Mouse (Mus musculus): Measurements from ENCODE around the gene Gm28041.
"Not testable (repeated sequence)": the region's sequence is repeated elsewhere in the genome, so short reads cannot be mapped to it uniquely, and the experiment has no call there.

Gm28041 gene

DNA sequence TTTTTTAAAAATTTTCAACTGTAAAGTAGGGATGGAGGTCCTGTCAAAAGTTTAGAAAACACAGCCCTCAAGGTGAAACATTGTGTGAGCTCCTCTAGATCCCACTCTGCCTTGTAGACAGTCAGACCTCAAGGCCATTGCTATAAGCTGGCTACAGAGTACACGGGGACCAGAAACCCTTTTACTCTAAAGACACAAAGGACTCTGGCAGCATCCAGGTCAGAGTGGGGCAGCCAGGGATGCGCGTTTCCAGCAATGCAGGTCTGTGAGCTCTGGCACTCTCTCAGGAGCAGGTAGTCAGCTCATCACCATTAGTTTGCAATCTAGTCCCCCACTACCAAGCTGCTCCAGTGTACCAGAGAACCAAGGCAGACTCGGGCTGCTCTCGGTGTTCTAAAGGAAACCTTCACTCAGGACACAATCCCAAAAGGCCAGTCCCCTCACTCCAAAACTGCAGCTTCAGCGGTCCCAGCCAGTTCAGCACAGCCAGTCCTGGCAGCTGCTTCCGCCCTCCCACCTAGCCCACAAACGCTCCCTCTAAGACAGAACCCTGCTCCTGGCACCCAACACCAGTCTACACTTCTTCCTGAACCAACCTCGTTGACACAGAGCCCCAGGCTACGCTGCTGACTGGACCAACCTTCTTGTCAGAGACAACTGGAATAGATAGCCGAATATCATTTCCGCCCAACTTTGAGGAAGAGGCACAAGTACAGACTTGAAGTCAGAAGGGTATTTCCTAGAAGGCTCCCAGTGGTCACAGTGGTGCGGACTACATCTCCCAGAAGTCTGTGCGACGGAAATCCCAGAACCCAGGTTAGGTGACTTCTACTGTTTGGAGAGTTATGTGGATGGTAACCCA lies at the start of gene Gm28041, which contains the start of gene Zfp456:
TSS of gene Gm28041 (minus strand) at position 684 of the 862 bp plus-strand sequence.
TSS of gene Zfp456 (minus strand) at position 761 of the 862 bp plus-strand sequence.
- DNase-seq, result peak; percentile 77 to 78

DNA sequence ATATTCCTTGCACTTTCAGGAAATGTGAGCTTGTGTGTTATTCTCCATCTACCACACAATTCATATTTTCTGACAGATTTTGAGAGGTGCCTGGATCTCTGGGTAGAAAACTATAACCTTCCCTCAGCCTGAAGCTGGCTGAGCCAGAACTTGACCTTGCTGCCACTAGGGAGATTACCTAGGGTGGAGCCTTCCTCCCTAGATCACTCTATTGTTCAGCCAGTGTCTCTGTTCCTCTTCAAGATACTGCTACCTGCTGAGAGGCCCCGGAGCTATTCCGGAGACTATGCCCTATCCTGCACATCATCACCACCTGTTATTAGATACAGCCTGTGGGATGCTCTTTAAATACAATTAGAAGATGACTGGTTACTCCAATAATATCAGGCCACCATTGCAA lies 47.0 kb upstream of the Gm28041 start:
- DNase-seq, result not testable (repeated sequence)

DNA sequence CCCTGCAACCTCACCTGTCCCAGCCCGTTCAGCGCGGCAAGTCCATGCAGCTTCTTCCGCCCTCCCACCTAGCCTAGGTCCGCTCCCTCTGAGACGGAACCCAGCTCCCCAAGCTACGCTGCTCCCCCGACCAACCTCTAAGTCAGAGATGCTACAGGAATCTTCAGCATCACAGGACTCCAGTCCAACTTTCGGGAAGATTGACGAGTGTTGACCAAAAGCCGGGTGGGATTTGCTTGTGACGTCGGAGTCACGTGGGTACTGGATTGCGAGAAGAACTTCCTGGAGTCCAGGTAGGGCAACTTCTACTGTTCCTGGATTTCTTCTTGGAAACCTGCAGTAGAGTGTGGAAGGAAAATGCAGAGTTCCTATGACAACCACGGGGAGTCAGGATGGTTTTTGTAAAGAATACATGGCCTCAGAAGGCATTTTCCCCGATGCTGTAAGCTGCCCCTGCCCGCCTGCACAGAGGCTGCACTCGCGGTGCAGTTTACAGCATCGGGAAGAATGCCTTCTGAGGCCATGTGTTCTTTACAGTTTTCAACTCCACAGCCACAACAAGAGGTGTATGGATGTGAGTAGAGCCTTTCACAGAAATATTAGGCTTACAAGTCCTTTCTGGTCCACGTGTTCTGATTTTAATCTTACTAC lies 45.8 kb upstream of the Gm28041 start, which contains the start of gene Zfp459:
TSS of gene Zfp459 (minus strand) at position 212 of the 651 bp plus-strand sequence.
- peak; percentile 38 to 56 for DNase-seq

DNA sequence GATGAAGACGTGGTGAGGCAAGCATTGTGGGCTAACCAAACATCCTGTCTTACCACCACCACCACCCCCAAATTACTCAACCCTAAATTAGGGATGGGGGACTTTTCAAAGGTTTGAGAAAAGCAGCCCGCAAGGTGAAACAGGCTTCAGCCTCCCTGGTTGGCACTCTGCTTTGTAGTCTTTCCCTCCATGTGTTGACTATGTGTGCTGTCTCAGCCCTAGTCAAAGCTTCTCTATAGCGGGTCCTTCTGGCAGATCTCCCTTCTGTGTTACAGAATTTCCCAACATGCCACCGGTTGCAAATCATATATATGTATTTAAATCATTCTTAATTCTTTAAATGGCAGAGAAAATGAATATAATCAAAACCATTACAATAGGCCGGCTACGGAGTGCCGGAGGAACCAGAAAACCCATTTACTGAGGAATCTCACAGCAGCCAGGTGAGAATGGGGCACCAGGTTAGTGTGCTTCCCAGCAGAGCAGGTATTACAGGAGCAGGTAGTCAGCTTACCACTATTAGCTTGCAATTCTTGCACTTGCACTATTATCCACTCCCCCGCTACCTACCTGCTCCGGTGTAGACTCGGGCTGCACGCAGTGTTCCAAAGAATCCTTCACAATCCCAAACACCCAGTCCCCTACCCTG lies 45.1 kb upstream of the Gm28041 start:
- no peak for DNase-seq

DNA sequence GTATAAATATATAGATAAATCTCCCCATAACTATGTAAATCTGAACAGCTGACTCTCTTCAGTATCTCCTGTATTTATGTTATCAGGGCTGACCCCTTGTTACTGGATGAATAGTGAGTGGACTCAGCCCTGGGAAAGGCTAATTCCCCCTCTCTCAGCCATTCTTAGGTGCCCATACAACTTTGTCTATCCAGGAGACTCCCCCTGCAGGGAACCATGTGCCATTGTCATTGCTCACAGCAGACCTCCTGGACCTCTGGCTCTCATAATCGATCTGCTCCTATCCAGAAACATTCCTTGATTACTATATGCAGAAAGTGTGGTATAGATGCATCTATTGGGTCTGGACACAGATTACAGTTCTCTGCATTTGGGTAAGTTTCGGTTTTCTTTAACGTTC lies 41.3 kb upstream of the Gm28041 start:
- DNase-seq, result no peak

DNA sequence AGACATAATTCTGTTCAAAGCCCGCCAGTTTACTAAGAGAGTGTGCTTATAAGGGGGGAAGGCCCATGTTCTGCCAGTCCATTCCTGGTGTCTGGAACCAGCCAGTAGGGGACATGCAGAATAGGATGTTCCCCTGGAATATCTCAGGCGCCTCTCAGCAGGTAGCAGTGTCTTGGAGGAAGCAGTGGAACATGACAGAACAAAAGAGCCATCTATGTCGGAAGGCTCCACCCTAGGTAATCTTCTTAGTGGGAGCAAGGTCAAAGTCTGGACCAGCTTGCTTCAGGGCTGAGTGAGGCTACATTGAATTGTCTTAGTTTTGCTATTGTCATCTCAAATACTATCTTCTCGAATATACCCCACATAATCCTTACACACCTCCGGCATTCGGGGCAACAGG lies 40.2 kb upstream of the Gm28041 start:
- DNase-seq, result no peak

DNA sequence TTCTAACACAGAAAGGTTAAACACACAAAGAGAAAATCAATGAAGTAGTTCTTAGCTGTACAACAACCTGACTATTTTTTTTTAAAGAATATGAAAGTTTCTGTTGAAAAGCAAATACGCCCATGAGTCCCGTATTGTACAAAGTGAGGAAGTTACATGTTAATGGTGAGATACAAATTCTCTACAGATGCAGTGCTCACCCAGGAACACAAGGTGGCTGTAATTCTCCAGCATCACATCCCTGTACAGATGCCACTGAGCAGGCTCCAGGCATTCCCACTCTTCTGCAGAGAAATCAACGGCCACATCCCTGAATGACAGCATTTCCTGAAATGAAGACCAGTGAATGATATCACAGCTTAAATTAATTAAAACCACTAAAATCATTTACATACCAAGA lies 38.1 kb upstream of the Gm28041 start:
- not testable (repeated sequence) for DNase-seq

DNA sequence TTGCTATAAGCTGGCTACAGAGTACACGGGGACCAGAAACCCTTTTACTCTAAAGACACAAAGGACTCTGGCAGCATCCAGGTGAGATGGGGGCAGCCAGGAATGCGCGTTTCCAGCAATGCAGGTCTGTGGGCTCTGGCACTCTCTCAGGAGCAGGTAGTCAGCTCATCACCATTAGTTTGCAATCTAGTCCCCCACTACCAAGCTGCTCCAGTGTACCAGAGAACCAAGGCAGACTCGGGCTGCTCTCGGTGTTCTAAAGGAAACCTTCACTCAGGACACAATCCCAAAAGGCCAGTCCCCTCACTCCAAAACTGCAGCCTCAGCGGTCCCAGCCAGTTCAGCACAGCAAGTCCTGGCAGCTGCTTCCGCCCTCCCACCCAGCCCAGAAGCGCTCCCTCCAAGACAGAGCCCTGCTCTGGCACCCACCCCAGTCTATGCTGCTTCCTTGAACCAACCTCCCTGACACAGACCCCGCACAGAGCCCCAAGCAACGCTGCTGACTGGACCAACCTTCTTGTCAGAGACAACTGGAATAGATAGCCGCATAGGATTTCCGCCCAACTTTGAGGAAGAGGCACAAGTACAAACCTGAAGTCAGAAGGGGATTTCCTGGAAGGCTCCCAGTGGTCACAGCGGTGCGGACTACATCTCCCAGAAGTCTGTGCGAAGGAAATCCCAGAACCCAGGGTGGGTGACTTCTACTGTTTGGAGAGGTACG lies 23.8 kb upstream of the Gm28041 start, which contains the start of gene Zfp429:
TSS of gene Zfp429 (minus strand) at position 637 of the 721 bp plus-strand sequence.
- peak; percentile 69 to 77 for DNase-seq

DNA sequence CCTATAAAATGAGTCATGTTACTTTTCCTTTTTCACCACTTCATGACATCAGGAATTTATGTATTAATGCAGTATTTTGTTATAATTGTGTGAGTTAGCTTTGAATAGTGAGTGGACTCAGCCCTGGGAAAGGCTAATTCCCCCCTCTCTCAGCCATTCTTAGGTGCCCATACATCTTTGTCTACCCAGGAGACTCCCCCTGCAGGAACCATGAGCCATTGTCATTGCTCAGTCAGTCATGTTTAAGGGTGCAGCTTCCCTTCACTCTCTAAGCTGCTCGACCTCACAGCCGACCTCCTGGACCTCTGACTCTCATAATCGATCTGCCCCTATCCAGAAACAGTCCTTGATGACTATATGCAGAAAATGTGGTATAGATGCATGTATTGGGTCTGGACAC lies 722 bp upstream of the Gm28041 start:
- DNase-seq, result not testable (repeated sequence)

DNA sequence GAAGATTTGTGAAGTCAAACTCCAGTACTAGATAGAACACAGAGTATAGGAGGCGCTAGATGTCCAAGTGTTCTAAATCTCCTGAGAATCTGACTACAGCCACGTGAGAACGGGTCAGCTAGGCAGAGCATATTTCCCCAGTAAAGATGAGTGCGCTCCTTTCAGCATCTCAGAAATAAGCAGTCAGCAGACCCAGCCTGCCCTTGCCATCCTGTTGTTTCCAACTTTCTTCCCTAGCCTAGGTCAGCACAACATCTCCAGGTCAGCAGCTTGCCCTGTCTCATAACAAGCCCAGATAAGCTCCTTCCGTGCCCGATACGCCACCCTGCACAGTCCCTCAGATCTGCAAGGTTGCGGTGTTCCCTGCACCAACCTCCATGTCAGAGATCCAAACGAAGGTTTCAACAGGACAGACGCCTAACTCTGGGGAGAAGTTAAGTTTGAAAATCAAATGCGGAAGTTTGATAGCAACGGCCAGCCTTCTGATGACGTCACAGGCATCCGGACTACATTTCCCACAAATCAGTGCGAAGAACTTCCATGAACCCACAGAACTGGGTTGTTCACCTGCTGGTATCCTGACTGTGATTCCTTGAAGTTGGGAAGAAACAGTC lies 15.3 kb downstream of the Gm28041 start, which contains the start of the genes Gm28044 and Zfp953:
TSS of gene Gm28044 (minus strand) at position 406 of the 614 bp plus-strand sequence.
TSS of gene Zfp953 (minus strand) at position 475 of the 614 bp plus-strand sequence.
- peak; percentile 87 to 94 for DNase-seq

DNA sequence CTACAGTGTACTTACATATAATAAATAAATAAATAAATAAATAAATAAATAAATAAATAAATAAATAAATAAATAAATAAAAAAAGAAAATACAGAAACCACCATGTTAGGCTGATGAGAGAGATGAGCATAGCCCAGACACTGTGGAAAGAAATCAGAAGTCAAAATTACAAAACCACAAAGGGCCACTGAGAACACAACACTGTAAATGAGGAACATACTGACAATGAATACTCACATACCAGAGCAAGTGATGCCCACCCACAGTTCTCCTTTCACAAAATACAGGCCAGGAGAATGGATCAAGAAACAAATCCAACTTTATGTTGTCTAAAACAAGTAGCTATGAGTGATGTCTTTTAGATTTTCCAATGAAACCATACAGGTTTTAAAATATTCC lies 23.7 kb downstream of the Gm28041 start:
- no peak for DNase-seq

DNA sequence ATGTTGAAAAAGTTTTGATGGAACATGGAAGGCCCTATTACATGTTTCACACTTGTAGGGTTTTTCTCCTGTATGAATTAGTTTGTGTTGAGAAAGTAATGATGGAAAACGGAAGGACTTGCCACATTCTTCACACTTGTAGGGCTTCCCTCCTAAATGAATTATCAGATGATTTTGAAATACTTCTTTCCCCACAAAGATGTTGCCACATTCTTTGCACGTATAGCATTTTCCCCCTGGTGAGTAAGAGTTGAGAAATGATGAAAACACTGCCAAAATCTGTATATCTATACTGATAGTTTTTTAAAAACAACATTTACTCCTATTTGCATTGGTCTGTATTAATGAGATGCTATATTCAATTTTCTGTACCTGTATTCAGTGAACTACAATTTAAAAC lies 32.1 kb downstream of the Gm28041 start:
- no peak for DNase-seq

DNA sequence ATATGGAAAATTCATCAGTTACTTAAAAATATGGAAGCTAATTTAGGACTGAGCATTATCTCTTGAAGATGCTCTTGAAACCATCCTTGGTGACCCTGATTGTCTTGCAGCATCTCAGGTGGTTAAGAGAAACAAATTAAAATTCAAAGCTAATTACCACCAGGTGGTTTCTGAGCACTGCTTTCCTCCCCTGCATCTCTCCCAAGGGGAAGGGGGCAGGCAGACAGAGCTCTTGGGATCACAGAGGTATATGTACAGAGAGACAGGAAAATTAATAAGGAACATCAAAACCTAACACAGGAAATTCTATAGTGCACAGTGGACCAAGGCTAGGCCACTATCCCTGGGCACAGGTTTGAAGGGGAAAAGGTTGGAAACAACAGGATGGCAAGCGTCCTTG lies 42.7 kb downstream of the Gm28041 start:
- no peak for DNase-seq

DNA sequence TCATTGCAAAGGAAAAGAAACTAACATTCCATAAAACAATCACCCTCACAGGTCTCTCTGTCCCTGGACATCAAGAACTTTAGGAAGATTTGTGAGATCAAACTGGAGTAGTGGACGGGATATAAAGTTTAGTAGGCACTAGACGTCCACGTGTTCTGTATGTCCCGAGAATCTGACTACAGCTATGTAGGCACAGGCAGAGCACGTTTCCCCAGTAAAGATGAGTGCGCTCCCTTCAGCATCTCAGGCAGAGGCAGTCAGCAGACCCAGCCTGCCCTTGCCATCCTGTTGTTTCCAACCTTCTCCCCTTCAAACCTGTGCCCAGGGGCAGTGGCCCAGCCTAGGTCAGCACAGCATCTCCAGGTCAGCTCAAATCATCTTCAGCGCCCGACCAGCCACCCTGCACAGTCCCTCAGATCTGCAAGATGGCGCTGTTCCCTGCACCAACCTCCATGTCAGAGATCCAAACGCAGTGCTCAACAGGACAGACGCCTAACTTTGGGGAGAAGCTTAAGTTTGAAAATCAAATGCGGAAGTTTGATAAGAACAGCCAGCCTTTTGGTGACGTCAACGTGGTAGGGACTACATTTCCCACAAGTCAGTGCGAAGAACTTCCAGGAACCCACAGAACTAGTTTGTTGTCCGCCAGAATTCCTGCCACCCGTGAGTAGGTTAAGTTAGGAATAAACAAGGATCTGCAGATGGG lies 43.4 kb downstream of the Gm28041 start, which contains the start of gene Zfp595:
TSS of gene Zfp595 (minus strand) at position 552 of the 706 bp plus-strand sequence.
- DNase-seq, result peak; percentile 87 to 89

DNA sequence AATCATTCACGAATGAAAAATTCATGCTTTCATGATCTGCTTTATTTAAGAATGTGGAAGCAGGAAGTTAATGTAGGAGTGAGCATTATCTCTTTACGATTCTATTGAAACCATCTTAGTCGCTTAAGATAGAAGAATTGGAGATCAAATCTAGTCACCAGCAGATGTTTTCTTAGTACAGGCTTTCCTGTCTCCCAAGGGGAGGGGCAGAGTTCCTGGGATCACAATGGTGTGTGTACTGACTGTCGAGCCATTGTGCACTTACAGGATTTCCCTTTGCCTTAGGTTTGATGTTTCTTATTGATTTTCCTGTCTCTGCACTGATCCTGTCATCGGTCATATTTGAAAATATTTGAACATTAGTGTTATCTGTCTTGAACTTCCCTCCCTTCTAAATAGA lies 68.8 kb downstream of the Gm28041 start:
- DNase-seq, result no peak

DNA sequence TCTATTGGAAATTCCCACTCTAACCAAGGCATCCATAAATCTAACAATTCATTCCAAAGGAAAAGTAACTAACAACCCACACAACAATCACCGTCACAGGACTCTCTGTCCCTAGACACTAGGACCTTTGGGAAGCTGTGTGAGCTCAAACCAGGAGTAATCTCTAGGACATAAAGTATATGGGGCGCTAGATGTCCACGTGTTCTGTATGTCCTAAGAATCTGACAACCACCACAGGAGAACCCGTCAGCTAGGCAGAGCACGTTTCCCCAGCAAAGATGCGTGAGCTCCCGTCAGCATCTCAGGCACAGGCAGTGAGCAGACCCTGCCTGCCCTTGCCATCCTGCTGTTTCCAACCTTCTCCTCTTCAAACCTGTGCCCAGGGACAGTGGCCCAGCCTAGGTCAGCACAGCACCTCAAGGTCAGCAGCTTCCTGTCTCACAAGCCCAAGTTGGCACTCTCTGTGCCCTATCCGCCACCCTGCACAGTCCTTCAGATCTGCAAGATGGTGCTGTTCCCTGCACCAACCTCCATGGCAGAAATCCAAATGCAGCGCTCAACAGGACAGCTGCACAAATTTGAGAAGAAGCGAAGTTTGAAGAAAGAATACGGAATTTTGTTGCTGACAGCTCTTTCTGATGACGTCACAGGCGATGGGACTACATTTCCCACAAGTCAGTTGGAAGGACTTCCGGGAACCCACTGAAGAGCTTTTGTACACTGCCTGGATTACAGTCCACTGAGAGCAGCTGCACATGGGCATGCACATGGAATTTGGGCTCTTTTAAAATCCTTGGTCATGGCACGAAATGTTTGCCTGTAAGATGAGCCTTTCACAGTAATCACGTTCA lies 69.5 kb downstream of the Gm28041 start, which contains the start of gene Zfp457:
TSS of gene Zfp457 (minus strand) at position 664 of the 851 bp plus-strand sequence.
- peak; percentile 88 to 92 for DNase-seq

All from kidney, adult 8-10 months (tissue).